8 mouse cellular contexts compared by ENCODE assay signal in genomic region chr17:94750136-94750729, GRCm38 (mm10). TPM values are rescaled to one million over a fixed set of nuclear protein-coding genes. Genes with fewer than 3 reads are reported as not detected.
DNase-seq lines count a peak whose midpoint lies in the region; ATAC-seq lines count a peak whose summit lies in the region.

No protein-coding gene starts in this region.

- no peak for DNase-seq in lung, postnatal 4 days
- DNase-seq in cerebellum, postnatal 36 days, result no peak
- DNase-seq in right cerebral cortex, postnatal 36 days (ENCODE audit: low spot score in 2 of 2), result no peak
- no peak for DNase-seq in cerebellum, adult 11-12 months

- H3K4me1 ChIP-seq in lung, embryonic 16.5 days (replicated peaks; ENCODE audit: control insufficient read depth, insufficient read depth, low read length), result peaks cover 12% of the 10 kb centered on the region
- peaks cover 10% of the 10 kb centered on the region for H3K4me1 ChIP-seq in embryonic facial prominence, embryonic 12.5 days
- 0 out of 2 replicates have a peak, but pooled peaks cover 4% of the 10 kb centered on the region for H3K4me1 ChIP-seq in intestine, embryonic 15.5 days (replicated peaks)
- H3K4me1 ChIP-seq in neural tube, embryonic 12.5 days, result peaks cover 12% of the 10 kb centered on the region

- peak overlapping the region; percentile 70 for H3K4me2 ChIP-seq in lung, embryonic 16.5 days (ENCODE audit: low read depth, low read length)
- H3K4me2 ChIP-seq in embryonic facial prominence, embryonic 12.5 days (replicated peaks), result peak overlapping the region; percentile 75
- H3K4me2 ChIP-seq in intestine, embryonic 15.5 days (replicated peaks), result peak overlapping the region; percentile 59
- H3K4me2 ChIP-seq in neural tube, embryonic 12.5 days (replicated peaks), result peak overlapping the region; percentile 72

- peak overlapping the region; percentile 75 for H3K4me3 ChIP-seq in lung, embryonic 16.5 days (ENCODE audit: low read length)
- peak overlapping the region; percentile 63 for H3K4me3 ChIP-seq in embryonic facial prominence, embryonic 12.5 days
- peak overlapping the region; percentile 61 for H3K4me3 ChIP-seq in intestine, embryonic 15.5 days (replicated peaks)
- H3K4me3 ChIP-seq in neural tube, embryonic 12.5 days, result peak overlapping the region; percentile 59

- H3K36me3 ChIP-seq in lung, embryonic 16.5 days (ENCODE audit: control insufficient read depth, insufficient read depth, low read length), result no peaks in the 10 kb centered on the region; the same call in 1 of the 2 replicates
- H3K36me3 ChIP-seq in embryonic facial prominence, embryonic 12.5 days, result no peaks in the 10 kb centered on the region
- H3K36me3 ChIP-seq in intestine, embryonic 15.5 days, result no peaks in the 10 kb centered on the region
- H3K36me3 ChIP-seq in neural tube, embryonic 12.5 days, result no peaks in the 10 kb centered on the region

- H3K27ac ChIP-seq in lung, embryonic 16.5 days (ENCODE audit: low read length), result peak overlapping the region; percentile 98
- H3K27ac ChIP-seq in embryonic facial prominence, embryonic 12.5 days, result peak overlapping the region; percentile 96
- no peak overlapping the region for H3K27ac ChIP-seq in intestine, embryonic 15.5 days
- no peak overlapping the region for H3K27ac ChIP-seq in neural tube, embryonic 12.5 days

- peak overlapping the region; percentile 89 for H3K9ac ChIP-seq in lung, embryonic 16.5 days (ENCODE audit: low read length)
- peak overlapping the region; percentile 60 for H3K9ac ChIP-seq in embryonic facial prominence, embryonic 12.5 days
- H3K9ac ChIP-seq in intestine, embryonic 15.5 days, result peak overlapping the region; percentile 43
- H3K9ac ChIP-seq in neural tube, embryonic 12.5 days, result peak overlapping the region; percentile 64

- WGBS in lung, embryonic 16.5 days, result under 1% methylated on average over 22 of the region's 22 CpGs
- 2% methylated on average over 22 of the region's 22 CpGs for WGBS in embryonic facial prominence, embryonic 12.5 days
- 1% methylated on average over 22 of the region's 22 CpGs for WGBS in intestine, embryonic 15.5 days
- WGBS in neural tube, embryonic 12.5 days, result 2% methylated on average over 22 of the region's 22 CpGs

- ATAC-seq in lung, embryonic 16.5 days (ENCODE audit: low read depth), result peak; percentile 43; the same call in 1 of the 2 replicates
- no peak; the same call in 1 of the 2 replicates for ATAC-seq in embryonic facial prominence, embryonic 12.5 days (ENCODE audit: insufficient number of reproducible peaks, insufficient read depth, low FRiP score, low TSS enrichment)
- ATAC-seq in intestine, embryonic 15.5 days, result peak; percentile 61
- peak; percentile 59 for ATAC-seq in neural tube, embryonic 12.5 days (ENCODE audit: low FRiP score, low read depth)

- H3K27me3 ChIP-seq in lung, embryonic 16.5 days (ENCODE audit: control insufficient read depth, insufficient read depth, low read depth, low read length), result no peaks in the 10 kb centered on the region
- H3K27me3 ChIP-seq in embryonic facial prominence, embryonic 12.5 days, result no peaks in the 10 kb centered on the region
- no peaks in the 10 kb centered on the region for H3K27me3 ChIP-seq in intestine, embryonic 15.5 days (replicated peaks)
- no peaks in the 10 kb centered on the region for H3K27me3 ChIP-seq in neural tube, embryonic 12.5 days (replicated peaks)

- no peaks in the 10 kb centered on the region for H3K9me3 ChIP-seq in lung, embryonic 16.5 days (ENCODE audit: control insufficient read depth, low read length)
- H3K9me3 ChIP-seq in embryonic facial prominence, embryonic 12.5 days, result no peaks in the 10 kb centered on the region
- H3K9me3 ChIP-seq in intestine, embryonic 15.5 days, result no peaks in the 10 kb centered on the region
- no peaks in the 10 kb centered on the region for H3K9me3 ChIP-seq in neural tube, embryonic 12.5 days

RNA-seq across cellular contexts. Expression of gene Mettl4, which starts 0.4 kb away (rescaled TPM):
- 20.4 TPM in 2 replicates for polyA plus RNA-seq in lung, embryonic 16.5 days (2015; fragmentation: Nextera tagmentation; extraction: Ambion mirVana)
- 27.4 and 27.7 TPM in 2 replicates for polyA plus RNA-seq in embryonic facial prominence, embryonic 12.5 days (2016; fragmentation: Nextera tagmentation; extraction: Ambion mirVana)
- 15.4 and 17.0 TPM in 2 replicates for polyA plus RNA-seq in intestine, embryonic 15.5 days (2015; fragmentation: Nextera tagmentation; extraction: Ambion mirVana)
- 26.0 and 28.5 TPM in 2 replicates for polyA plus RNA-seq in neural tube, embryonic 12.5 days (2016; fragmentation: Nextera tagmentation; extraction: Ambion mirVana)

Comparison
In these comparisons a context has a peak if more than half of its experiments do, and no peak if none do; other contexts are left out.
1. H3K27ac ChIP-seq: peak in lung, embryonic 16.5 days (single experiment) and embryonic facial prominence, embryonic 12.5 days (single experiment); none in intestine, embryonic 15.5 days (single experiment) and neural tube, embryonic 12.5 days (single experiment).
2. Peak in every context shown above with its lines, with median percentiles within 50 percentile points of each other: H3K4me2 ChIP-seq, H3K4me3 ChIP-seq and H3K9ac ChIP-seq.